Mouse (Mus musculus) bone marrow macrophage, adult 2 months (primary cell): ENCODE measurements around the gene Pdcl3.

Experiments
- CTCF ChIP-seq: IDR thresholded peaks from 2 replicates; pipeline ENCODE4 v1.5.1; 2012; ENCODE audit warnings: low read depth, mild to moderate bottlenecking, low read length, moderate library complexity
- POLR2A ChIP-seq: IDR thresholded peaks from 2 replicates; pipeline ENCODE4 v1.6.1; 2012; ENCODE audit warnings: mild to moderate bottlenecking, low read depth, low read length, borderline replicate concordance

- no peak for TF ChIP-seq CTCF
- no peak for TF ChIP-seq POLR2A
Observed at GRCm38 (mm10) chr1:39013843-39014242, 28.4 kb downstream of the Pdcl3 start.
